28 mouse cellular contexts compared by ENCODE assay signal in the genomic region with DNA sequence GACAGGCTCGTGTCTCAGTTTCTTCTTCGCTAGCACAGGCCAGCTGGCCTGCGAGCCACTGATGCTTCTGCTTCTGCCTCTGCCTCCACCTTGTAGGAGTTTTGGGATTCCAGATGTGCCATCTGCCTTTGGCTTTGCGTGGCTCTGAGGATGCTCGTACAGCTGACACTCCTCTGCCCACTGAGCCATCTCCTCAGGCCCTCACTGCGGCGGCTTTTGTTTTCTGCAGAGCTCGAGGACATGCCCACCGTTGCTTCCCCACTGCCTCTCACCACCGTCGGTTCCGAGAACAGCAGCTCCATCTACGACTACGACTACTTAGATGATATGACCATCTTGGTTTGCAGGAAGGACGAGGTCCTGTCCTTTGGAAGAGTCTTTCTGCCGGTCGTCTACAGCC. TPM values are rescaled to one million over a fixed set of nuclear protein-coding genes. Genes with fewer than 3 reads are reported as not detected.
"Had no signal": no experiment of that assay in that cellular context is flagged by ENCODE, and none has a peak within 500 bp of the region (broad histone marks: within the 10 kb centered on the region; RNA-seq: fewer than 3 reads in every experiment).

No protein-coding gene starts in this region.

- H3K4me2 ChIP-seq: hindbrain, embryonic 15.5 days; kidney, embryonic 15.5 days; limb, embryonic 12.5 days; limb, embryonic 15.5 days; liver, embryonic 12.5 days; liver, embryonic 15.5 days; midbrain, embryonic 13.5 days; neural tube, embryonic 13.5 days had no signal

- H3K27me3 ChIP-seq: hindbrain, embryonic 15.5 days; limb, embryonic 12.5 days; limb, embryonic 15.5 days; liver, embryonic 12.5 days; liver, embryonic 15.5 days; midbrain, embryonic 13.5 days; neural tube, embryonic 13.5 days had no signal

- ATAC-seq: intestine, postnatal 0 days; liver, embryonic 12.5 days; midbrain, embryonic 13.5 days; midbrain, embryonic 16.5 days had no signal

- H3K9ac ChIP-seq: hindbrain, embryonic 15.5 days; kidney, embryonic 15.5 days; limb, embryonic 12.5 days; limb, embryonic 15.5 days; liver, embryonic 12.5 days; liver, embryonic 15.5 days; midbrain, embryonic 13.5 days; neural tube, embryonic 13.5 days had no signal

- H3K36me3 ChIP-seq: hindbrain, embryonic 15.5 days; kidney, embryonic 15.5 days; limb, embryonic 12.5 days; limb, embryonic 15.5 days; liver, embryonic 12.5 days; liver, embryonic 15.5 days; midbrain, embryonic 10.5 days; midbrain, embryonic 13.5 days; neural tube, embryonic 13.5 days had no signal

- DNase-seq: kidney, adult 8-10 months; kidney, postnatal 14 days; left cerebral cortex, postnatal 4 days; lung, adult 2 months; lung, postnatal 14 days had no signal

- H3K27ac ChIP-seq: hindbrain, embryonic 15.5 days; kidney, embryonic 15.5 days; limb, embryonic 12.5 days; limb, embryonic 15.5 days; liver, embryonic 12.5 days; liver, embryonic 15.5 days; midbrain, embryonic 10.5 days; midbrain, embryonic 13.5 days; neural tube, embryonic 13.5 days had no signal

- H3K4me3 ChIP-seq: hindbrain, embryonic 15.5 days; kidney, embryonic 15.5 days; limb, embryonic 12.5 days; limb, embryonic 15.5 days; liver, embryonic 12.5 days; liver, embryonic 15.5 days; midbrain, embryonic 10.5 days; midbrain, embryonic 13.5 days; myocyte; neural tube, embryonic 13.5 days had no signal

- H3K4me1 ChIP-seq: hindbrain, embryonic 15.5 days; kidney, embryonic 15.5 days; limb, embryonic 12.5 days; limb, embryonic 15.5 days; liver, embryonic 12.5 days; midbrain, embryonic 10.5 days; midbrain, embryonic 13.5 days; neural tube, embryonic 13.5 days had no signal

- H3K9me3 ChIP-seq: hindbrain, embryonic 15.5 days; kidney, embryonic 15.5 days; limb, embryonic 12.5 days; limb, embryonic 15.5 days; liver, embryonic 12.5 days; liver, embryonic 15.5 days; midbrain, embryonic 10.5 days; midbrain, embryonic 13.5 days; neural tube, embryonic 13.5 days had no signal

RNA-seq across cellular contexts. Expression of a gene that starts 7.8 kb away (rescaled TPM):
- total RNA-seq: layer of hippocampus, adult 18-20 months; layer of hippocampus, postnatal 14 days; left cerebral cortex, adult 8-10 months; left cerebral cortex, postnatal 14 days; left cerebral cortex, postnatal 4 days; megakaryocyte progenitor cell, adult 5-6 weeks; monocyte, adult 5-6 weeks; neutrophil, adult 5-6 weeks had no signal
- polyA plus RNA-seq: hindbrain, embryonic 15.5 days; intestine, embryonic 14.5 days; limb, embryonic 12.5 days; limb, embryonic 15.5 days; lung, embryonic 16.5 days; midbrain, embryonic 10.5 days; midbrain, embryonic 13.5 days; midbrain, embryonic 16.5 days; myocyte; neural tube, embryonic 13.5 days; small intestine, adult 2 months; testis, adult 2 months had no signal

RNA-seq across cellular contexts. Expression of a gene that starts 10.2 kb away (rescaled TPM):
- total RNA-seq: megakaryocyte progenitor cell, adult 5-6 weeks had no signal
- polyA plus RNA-seq: limb, embryonic 12.5 days had no signal

RNA-seq across cellular contexts. Expression of a gene that starts 42.5 kb away (rescaled TPM):
- total RNA-seq: monocyte, adult 5-6 weeks; neutrophil, adult 5-6 weeks had no signal
